Mouse (Mus musculus) hindbrain, embryonic 13.5 days (tissue): ENCODE data around the gene Als2cl. TPM values are rescaled to one million over a fixed set of nuclear protein-coding genes. Genes with fewer than 3 reads are reported as not detected.
A peak's percentile ranks its signal among the peaks of the same experiment; 100 is the strongest.

ENCODE experiments used
- ATAC-seq: fragments of 200-750 bp; cut with Nextera tagmentation; 2 replicates; pipeline ENCODE4 v1.8.0; 2017; ENCODE audit warnings: moderate TSS enrichment; ENCODE audit not compliant: low FRiP score
- H3K27ac ChIP-seq: fragments of 300-500 bp; sonication (generic); 2 replicates; pipeline ENCODE4 v1.5.1; 2015; ENCODE audit warnings: inconsistent platforms, mild to moderate bottlenecking, moderate library complexity
- H3K27me3 ChIP-seq: fragments of 300-500 bp; sonication (generic); 2 replicates; pipeline ENCODE4 v1.6.1; 2015; ENCODE audit warnings: mild to moderate bottlenecking, inconsistent platforms
- H3K36me3 ChIP-seq: fragments of 300-500 bp; sonication (generic); 2 replicates; pipeline ENCODE4 v1.6.1; 2015; ENCODE audit warnings: mild to moderate bottlenecking, inconsistent platforms
- H3K4me1 ChIP-seq: fragments of 300-500 bp; sonication (generic); replicated peaks from 2 replicates; pipeline ENCODE4 v1.6.1; 2015; ENCODE audit warnings: inconsistent platforms
- H3K4me2 ChIP-seq: fragments of 300-500 bp; sonication (generic); 2 replicates; pipeline ENCODE4 v1.6.1; 2015; ENCODE audit warnings: inconsistent platforms, mild to moderate bottlenecking, moderate library complexity
- H3K4me3 ChIP-seq: fragments of 300-500 bp; sonication (generic); 2 replicates; pipeline ENCODE4 v1.5.1; 2015; ENCODE audit warnings: mild to moderate bottlenecking, inconsistent platforms
- H3K9ac ChIP-seq: fragments of 300-500 bp; sonication (generic); 2 replicates; pipeline ENCODE4 v1.6.1; 2015; ENCODE audit warnings: mild to moderate bottlenecking, inconsistent platforms
- H3K9me3 ChIP-seq: fragments of 300-500 bp; sonication (generic); 2 replicates; pipeline ENCODE4 v1.6.1; 2016; ENCODE audit warnings: inconsistent platforms
- WGBS: fragments of 180-500 bp; shearing (Covaris S2); methylation state at CpG from one replicate; pipeline ENCODE4 v1.1.7; 2015; 5-methylcytosine and 5-hydroxymethylcytosine counted together
- polyA plus RNA-seq: library from polyadenylated mRNA; unstranded; fragments of >200 nt; fragmentation: Nextera tagmentation; extraction: Ambion mirVana; gene quantifications from 2 replicates; pipeline ENCODE4 v1.2.1, GENCODE M21; 2015

Gene Als2cl
- polyA plus RNA-seq, 1 experiment from 2014 or later = 0.90 TPM

- 58% methylated on average over 12 of the region's 12 CpGs for WGBS
Observed at GRCm38 (mm10) chr9:110933850-110934437, 54.3 kb downstream of the Als2cl start.

GRCm38 (mm10) chr9:110935941-110936340, 56.3 kb downstream of the Als2cl start:
- H3K4me2 ChIP-seq = no peak overlapping the region
- no peak overlapping the region for H3K9ac ChIP-seq
- ATAC-seq = no peak
- 82% methylated on average over 7 of the region's 7 CpGs for WGBS
- H3K27ac ChIP-seq = no peak overlapping the region
- no peak overlapping the region for H3K4me3 ChIP-seq
- no peaks in the 10 kb centered on the region for H3K36me3 ChIP-seq
- H3K9me3 ChIP-seq = no peaks in the 10 kb centered on the region
- no peaks in the 10 kb centered on the region for H3K27me3 ChIP-seq
- peaks cover 13% of the 10 kb centered on the region for H3K4me1 ChIP-seq

More at GRCm38 (mm10) chr9:110933850-110934437, 54.3 kb downstream of the Als2cl start:
- H3K36me3 ChIP-seq = no peaks in the 10 kb centered on the region
- H3K27ac ChIP-seq = peak overlapping the region; percentile 83
- no peak overlapping the region for H3K4me3 ChIP-seq
- no peak overlapping the region for H3K4me2 ChIP-seq
- H3K9me3 ChIP-seq = no peaks in the 10 kb centered on the region
- ATAC-seq = peak; percentile 61
- H3K9ac ChIP-seq = no peak overlapping the region
- H3K4me1 ChIP-seq = peaks cover 13% of the 10 kb centered on the region
- H3K27me3 ChIP-seq = no peaks in the 10 kb centered on the region

DNA sequence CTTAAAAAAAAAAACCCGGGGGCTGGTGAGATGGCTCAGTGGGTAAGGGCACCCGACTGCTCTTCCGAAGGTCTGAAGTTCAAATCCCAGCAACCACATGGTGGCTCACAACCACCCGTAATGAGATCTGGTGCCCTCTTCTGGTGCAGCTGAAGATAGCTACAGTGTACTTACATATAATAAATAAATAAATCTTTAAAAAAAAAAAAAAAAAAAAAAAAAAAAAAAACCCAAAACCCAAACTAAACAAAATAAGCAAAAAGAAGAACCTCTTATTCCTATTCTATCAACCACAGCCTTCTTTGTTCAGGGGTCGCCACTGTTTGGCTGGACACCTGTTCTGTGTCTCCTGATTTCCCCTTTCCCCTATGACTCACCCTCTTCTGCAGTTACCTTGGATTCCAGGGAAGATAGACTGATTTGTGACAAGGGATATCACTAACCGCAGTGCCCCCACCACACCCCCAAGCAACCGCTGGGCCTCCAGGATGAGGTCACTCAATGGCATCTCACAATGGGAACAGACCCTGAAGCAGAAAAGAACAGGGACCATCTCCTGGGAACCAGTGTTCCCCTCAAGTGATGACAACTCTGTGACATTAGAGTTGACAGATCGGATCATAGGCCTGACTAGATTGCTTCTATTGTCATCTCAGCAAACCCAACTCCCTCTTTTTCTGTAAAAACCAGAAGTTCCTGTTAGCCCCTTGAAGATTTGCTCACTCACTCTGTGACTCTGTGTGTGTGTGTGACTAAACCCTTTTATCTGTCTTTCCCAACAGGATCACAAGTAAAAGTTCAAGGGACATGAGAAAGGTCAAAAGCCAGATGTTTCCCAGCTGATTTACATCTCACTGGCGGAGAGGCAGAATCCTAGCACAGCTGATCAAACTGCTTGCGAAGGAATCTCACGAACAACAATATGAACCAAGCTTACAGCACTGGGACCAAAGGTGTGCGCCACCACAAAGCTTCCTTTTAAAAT, 58.1 kb downstream of the Als2cl start:
- no peaks in the 10 kb centered on the region for H3K27me3 ChIP-seq
- no peaks in the 10 kb centered on the region for H3K9me3 ChIP-seq
- WGBS = 69% methylated on average over 12 of the region's 12 CpGs
- H3K27ac ChIP-seq = no peak overlapping the region
- peaks cover 13% of the 10 kb centered on the region for H3K4me1 ChIP-seq
- H3K36me3 ChIP-seq = no peaks in the 10 kb centered on the region
- H3K4me2 ChIP-seq = no peak overlapping the region
- H3K4me3 ChIP-seq = no peak overlapping the region
- no peak overlapping the region for H3K9ac ChIP-seq
- no peak for ATAC-seq

DNA sequence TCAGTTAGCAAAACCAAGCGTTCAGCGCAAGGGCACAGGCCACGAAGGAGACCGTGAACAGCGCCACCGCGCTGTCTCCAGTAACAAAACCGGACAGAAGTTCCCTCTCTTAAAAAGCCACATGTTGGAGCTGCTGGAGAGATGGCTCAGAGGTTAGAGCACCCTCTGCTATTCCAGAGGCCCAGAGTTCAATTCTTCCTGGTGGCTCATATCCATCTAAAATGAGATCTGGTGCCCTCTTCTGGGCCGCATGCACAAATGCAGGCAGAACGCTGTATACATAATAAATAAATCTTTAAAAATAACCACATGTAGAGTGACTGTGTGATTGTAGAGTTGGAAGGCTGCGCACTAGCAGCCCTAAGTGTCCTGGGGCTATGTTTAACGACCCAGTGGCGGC, 64.6 kb downstream of the Als2cl start:
- WGBS = 32% methylated on average over 13 of the region's 13 CpGs
- no peak for ATAC-seq
- Histone ChIP-seq H3K9ac (no peak overlapping the region), H3K4me2 (no peak overlapping the region), H3K4me1 (peaks cover 19% of the 10 kb centered on the region), H3K27ac (no peak overlapping the region), H3K27me3 (peaks cover 46% of the 10 kb centered on the region), H3K4me3 (no peak overlapping the region), H3K9me3 (no peaks in the 10 kb centered on the region), H3K36me3 (no peaks in the 10 kb centered on the region)

DNA sequence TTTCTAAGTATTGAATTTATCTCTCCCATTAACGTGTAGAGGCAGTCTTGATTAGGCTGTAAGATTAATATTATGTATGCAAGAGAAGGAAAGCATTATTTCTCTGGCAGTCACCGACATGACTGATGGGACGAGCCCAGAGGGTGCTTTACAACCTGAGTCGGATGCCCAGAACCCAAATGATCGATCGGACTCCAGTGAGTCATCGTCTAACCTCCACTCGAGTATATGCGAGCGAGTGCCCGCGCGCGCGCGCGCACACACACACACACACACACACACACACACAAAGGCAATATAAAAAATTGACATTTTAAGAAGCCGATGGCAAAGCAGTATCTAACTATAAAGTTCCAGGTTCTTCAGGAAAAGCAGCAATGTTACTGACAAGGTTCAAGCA, 65.7 kb downstream of the Als2cl start:
- Histone ChIP-seq H3K27me3 (peaks cover 46% of the 10 kb centered on the region), H3K4me1 (peaks cover 19% of the 10 kb centered on the region), H3K9me3 (no peaks in the 10 kb centered on the region), H3K4me2 (peak overlapping the region; percentile 16; the same call in 1 of the 2 replicates), H3K4me3 (no peak overlapping the region), H3K9ac (no peak overlapping the region), H3K27ac (no peak overlapping the region), H3K36me3 (no peaks in the 10 kb centered on the region)
- 17% methylated on average over 18 of the region's 18 CpGs for WGBS
- ATAC-seq = no peak

DNA sequence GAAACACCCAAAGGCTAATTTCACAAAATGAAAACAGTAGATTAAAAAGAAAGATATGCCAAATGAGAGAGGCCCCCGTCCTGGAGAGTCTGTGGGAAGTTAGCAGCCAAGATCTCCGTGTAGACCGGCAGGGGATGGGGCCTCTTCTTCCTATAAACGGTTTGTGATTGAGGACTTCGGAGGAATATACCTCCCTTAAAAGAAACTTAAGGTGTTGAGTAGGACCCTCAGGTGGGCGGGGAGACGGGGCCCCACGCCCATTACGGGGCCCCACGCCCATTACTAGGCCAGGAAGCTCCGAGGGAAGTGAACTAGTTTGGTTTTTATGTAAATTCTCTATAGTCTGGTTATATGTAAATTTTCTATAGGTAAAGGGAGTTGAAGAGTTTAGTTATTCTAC, 66.3 kb downstream of the Als2cl start, which contains the start of gene Tdgf1:
Gene Tdgf1, minus strand, starts transcription at position 233 of the 400 bp plus-strand sequence.
- Histone ChIP-seq H3K4me2 (peak within 1 kb of the TSS; percentile 23; the same call in 1 of the 2 replicates), H3K9me3 (no peaks in the 10 kb centered on the region), H3K9ac (0 out of 2 replicates have a peak within 1 kb of the TSS, but pooled peaks have one; percentile 26), H3K4me1 (peaks cover 19% of the 10 kb centered on the region), H3K27ac (no peak within 1 kb of the TSS), H3K36me3 (no peaks in the 10 kb centered on the region), H3K4me3 (no peak within 1 kb of the TSS), H3K27me3 (peaks cover 49% of the 10 kb centered on the region)
- 14% methylated on average over 11 of the region's 11 CpGs for WGBS
- no peak for ATAC-seq

GRCm38 (mm10) chr9:110946548-110947044, 66.9 kb downstream of the Als2cl start:
- no peak for ATAC-seq
- no peak overlapping the region for H3K4me3 ChIP-seq
- peaks cover 19% of the 10 kb centered on the region for H3K4me1 ChIP-seq
- peaks cover 55% of the 10 kb centered on the region for H3K27me3 ChIP-seq
- no peak overlapping the region for H3K27ac ChIP-seq
- peak overlapping the region; percentile 23; the same call in 1 of the 2 replicates for H3K4me2 ChIP-seq
- H3K9me3 ChIP-seq = no peaks in the 10 kb centered on the region
- H3K9ac ChIP-seq = 0 out of 2 replicates have a peak overlapping the region, but pooled peaks have one; percentile 26
- 8% methylated on average over 20 of the region's 20 CpGs for WGBS
- no peaks in the 10 kb centered on the region for H3K36me3 ChIP-seq

DNA sequence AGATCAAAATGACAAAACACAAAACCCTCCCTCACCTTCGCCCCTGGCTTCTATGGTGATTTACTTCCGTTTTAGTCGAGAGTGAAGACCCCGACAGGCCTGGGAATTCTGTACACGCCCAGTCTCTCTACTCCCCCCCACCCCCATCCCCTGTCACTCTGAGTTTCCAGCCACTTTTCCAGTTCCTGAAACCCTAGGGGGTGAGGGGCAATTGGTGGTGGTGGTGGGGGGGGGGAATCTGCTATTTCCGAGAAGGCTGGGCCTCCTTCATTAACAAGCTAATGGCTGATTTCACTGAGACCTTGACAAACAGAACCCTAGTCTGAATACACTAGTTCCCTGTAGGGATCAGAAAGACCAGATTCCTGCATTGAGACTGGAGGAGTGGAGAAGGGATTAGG, 67.6 kb downstream of the Als2cl start:
- Histone ChIP-seq H3K9ac (no peak overlapping the region), H3K4me2 (no peak overlapping the region), H3K9me3 (no peaks in the 10 kb centered on the region), H3K36me3 (no peaks in the 10 kb centered on the region), H3K4me3 (no peak overlapping the region), H3K27me3 (peaks cover 62% of the 10 kb centered on the region), H3K27ac (no peak overlapping the region), H3K4me1 (peaks cover 19% of the 10 kb centered on the region)
- no peak for ATAC-seq
- WGBS = 4% methylated on average over 6 of the region's 6 CpGs

GRCm38 (mm10) chr9:110947900-110948299, 68.2 kb downstream of the Als2cl start:
- H3K9me3 ChIP-seq = no peaks in the 10 kb centered on the region
- H3K4me2 ChIP-seq = no peak overlapping the region
- H3K36me3 ChIP-seq = no peaks in the 10 kb centered on the region
- WGBS = 42% methylated on average over 6 of the region's 6 CpGs
- peaks cover 21% of the 10 kb centered on the region for H3K4me1 ChIP-seq
- H3K27me3 ChIP-seq = peaks cover 68% of the 10 kb centered on the region
- no peak overlapping the region for H3K27ac ChIP-seq
- no peak for ATAC-seq
- H3K4me3 ChIP-seq = no peak overlapping the region
- no peak overlapping the region for H3K9ac ChIP-seq

- H3K27me3 ChIP-seq = peaks cover 66% of the 10 kb centered on the region
Observed at GRCm38 (mm10) chr9:110948813-110949310, 69.2 kb downstream of the Als2cl start.

DNA sequence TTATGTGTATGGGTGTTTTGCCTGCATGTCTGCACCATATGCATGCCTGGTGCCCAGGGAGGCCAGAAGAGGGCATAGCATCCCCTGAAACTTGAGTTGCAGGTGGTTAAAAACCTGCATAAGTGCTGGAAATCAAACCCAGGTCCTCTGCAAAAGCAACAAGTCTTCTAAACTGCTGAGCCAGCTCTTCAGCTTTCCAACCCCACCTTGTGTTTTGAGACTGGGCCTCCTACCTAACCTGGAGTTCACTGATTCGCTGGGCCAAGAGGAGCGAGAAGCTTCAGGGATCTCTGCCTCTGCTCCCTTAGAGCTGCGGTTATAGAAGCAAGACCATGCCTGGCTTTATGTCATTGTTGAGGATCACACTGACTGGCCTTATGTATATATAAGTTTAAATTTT, 70.4 kb downstream of the Als2cl start:
- H3K36me3 ChIP-seq = no peaks in the 10 kb centered on the region
- H3K9ac ChIP-seq = no peak overlapping the region
- H3K4me1 ChIP-seq = peaks cover 27% of the 10 kb centered on the region
- 92% methylated on average over 3 of the region's 3 CpGs for WGBS
- ATAC-seq = no peak
- no peak overlapping the region for H3K27ac ChIP-seq
- H3K4me2 ChIP-seq = no peak overlapping the region
- no peaks in the 10 kb centered on the region for H3K9me3 ChIP-seq
- peaks cover 59% of the 10 kb centered on the region for H3K27me3 ChIP-seq
- H3K4me3 ChIP-seq = no peak overlapping the region

More at GRCm38 (mm10) chr9:110948813-110949310, 69.2 kb downstream of the Als2cl start:
- H3K4me2 ChIP-seq = no peak overlapping the region
- no peak overlapping the region for H3K4me3 ChIP-seq
- no peak overlapping the region for H3K27ac ChIP-seq
- no peaks in the 10 kb centered on the region for H3K36me3 ChIP-seq
- WGBS = 65% methylated on average over 8 of the region's 8 CpGs
- H3K4me1 ChIP-seq = peaks cover 27% of the 10 kb centered on the region
- no peaks in the 10 kb centered on the region for H3K9me3 ChIP-seq
- no peak for ATAC-seq
- no peak overlapping the region for H3K9ac ChIP-seq
